Mouse (Mus musculus): Measurements from ENCODE around the gene Cdcp2. TPM values are rescaled to one million over a fixed set of nuclear protein-coding genes. Genes with fewer than 3 reads are reported as not detected.

Gene Cdcp2
- polyA plus RNA-seq, 1 experiment, result not detected

DNA sequence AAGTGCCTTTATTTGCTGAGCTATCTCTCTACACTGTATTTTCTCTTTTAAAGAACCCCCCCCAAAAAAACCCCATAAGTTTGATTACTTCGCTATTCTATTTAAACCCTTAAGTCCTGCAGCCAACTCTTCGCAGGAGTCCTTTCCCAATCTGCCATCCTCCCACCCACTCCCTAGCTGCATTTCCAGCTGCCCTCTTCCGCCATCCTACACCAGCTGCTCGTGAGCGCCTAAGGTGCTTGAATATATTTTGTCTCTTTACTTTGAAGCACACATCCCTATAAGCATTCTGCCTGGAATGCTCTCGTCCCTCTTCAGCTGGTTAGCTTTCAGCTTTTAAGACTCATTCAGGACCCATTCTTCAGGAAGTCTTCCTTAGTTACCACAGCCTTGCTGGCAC is 54.3 kb downstream of the Cdcp2 start:
- no peaks in the 10 kb centered on the region for H3K27me3 ChIP-seq (ENCODE audit: control insufficient read depth, insufficient read depth, low read length)
- H3K4me3 ChIP-seq (ENCODE audit: control insufficient read depth, low read depth, low read length), result no peak overlapping the region
- no peak overlapping the region for H3K27ac ChIP-seq (ENCODE audit: control insufficient read depth, insufficient read depth, low read depth, low read length)
- H3K36me3 ChIP-seq (ENCODE audit: control insufficient read depth, insufficient read depth, low read length), result no peaks in the 10 kb centered on the region
- H3K4me1 ChIP-seq (ENCODE audit: control insufficient read depth, insufficient read depth, low read length), result no peaks in the 10 kb centered on the region
- TF ChIP-seq CTCF (IDR thresholded peaks at IDR 0.05; ENCODE audit: control insufficient read depth, insufficient read depth, insufficient replicate concordance, low read depth, low read length) (no peak), POLR2A (IDR thresholded peaks at IDR 0.05; ENCODE audit: control insufficient read depth, low read depth, low read length) (no peak)

DNA sequence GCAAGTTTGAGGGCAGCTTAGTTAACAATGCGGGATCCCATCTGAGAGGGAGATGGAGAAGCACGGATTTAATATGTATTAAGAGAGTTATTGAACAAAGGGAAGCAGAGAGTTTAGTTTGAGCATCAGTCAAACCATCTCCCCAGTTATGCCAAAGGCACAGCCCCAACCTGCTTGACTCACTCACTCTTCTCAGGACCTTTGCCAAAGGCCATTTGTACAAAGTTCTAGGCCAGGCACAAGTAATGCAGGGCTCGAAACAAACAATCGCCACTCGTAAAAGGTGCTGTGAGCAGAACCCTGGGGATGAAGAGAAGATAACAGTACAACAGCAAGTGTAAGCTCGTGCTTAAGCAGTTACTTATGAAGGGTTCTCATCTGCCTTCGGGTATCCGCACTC is 55.9 kb downstream of the Cdcp2 start:
- Histone ChIP-seq H3K27ac (ENCODE audit: control insufficient read depth, insufficient read depth, low read depth, low read length) (no peak overlapping the region), H3K4me1 (ENCODE audit: control insufficient read depth, insufficient read depth, low read length) (no peaks in the 10 kb centered on the region), H3K36me3 (ENCODE audit: control insufficient read depth, insufficient read depth, low read length) (no peaks in the 10 kb centered on the region), H3K4me3 (ENCODE audit: control insufficient read depth, low read depth, low read length) (no peak overlapping the region), H3K27me3 (ENCODE audit: control insufficient read depth, insufficient read depth, low read length) (no peaks in the 10 kb centered on the region)
- TF ChIP-seq CTCF (IDR thresholded peaks at IDR 0.05; ENCODE audit: control insufficient read depth, insufficient read depth, insufficient replicate concordance, low read depth, low read length), result no peak
- TF ChIP-seq POLR2A (IDR thresholded peaks at IDR 0.05; ENCODE audit: control insufficient read depth, low read depth, low read length), result no peak

GRCm38 (mm10) chr4:107156983-107157401 is 60.3 kb downstream of the Cdcp2 start:
- Histone ChIP-seq H3K27me3 (ENCODE audit: control insufficient read depth, insufficient read depth, low read length) (no peaks in the 10 kb centered on the region), H3K27ac (ENCODE audit: control insufficient read depth, insufficient read depth, low read depth, low read length) (no peak overlapping the region), H3K4me1 (ENCODE audit: control insufficient read depth, insufficient read depth, low read length) (no peaks in the 10 kb centered on the region), H3K36me3 (ENCODE audit: control insufficient read depth, insufficient read depth, low read length) (no peaks in the 10 kb centered on the region), H3K4me3 (ENCODE audit: control insufficient read depth, low read depth, low read length) (no peak overlapping the region)
- TF ChIP-seq CTCF (IDR thresholded peaks at IDR 0.05; ENCODE audit: control insufficient read depth, insufficient read depth, insufficient replicate concordance, low read depth, low read length) (no peak), POLR2A (IDR thresholded peaks at IDR 0.05; ENCODE audit: control insufficient read depth, low read depth, low read length) (no peak)

- Histone ChIP-seq H3K4me1 (ENCODE audit: control insufficient read depth, insufficient read depth, low read length) (no peaks in the 10 kb centered on the region; the same call in 1 of the 2 replicates), H3K27me3 (ENCODE audit: control insufficient read depth, insufficient read depth, low read length) (no peaks in the 10 kb centered on the region), H3K36me3 (ENCODE audit: control insufficient read depth, insufficient read depth, low read length) (no peaks in the 10 kb centered on the region), H3K27ac (ENCODE audit: control insufficient read depth, insufficient read depth, low read depth, low read length) (no peak overlapping the region), H3K4me3 (ENCODE audit: control insufficient read depth, low read depth, low read length) (no peak overlapping the region)
- no peak for TF ChIP-seq POLR2A (IDR thresholded peaks at IDR 0.05; ENCODE audit: control insufficient read depth, low read depth, low read length)
- no peak for TF ChIP-seq CTCF (IDR thresholded peaks at IDR 0.05; ENCODE audit: control insufficient read depth, insufficient read depth, insufficient replicate concordance, low read depth, low read length)
Observed at GRCm38 (mm10) chr4:107159166-107159773, 62.6 kb downstream of the Cdcp2 start.

DNA sequence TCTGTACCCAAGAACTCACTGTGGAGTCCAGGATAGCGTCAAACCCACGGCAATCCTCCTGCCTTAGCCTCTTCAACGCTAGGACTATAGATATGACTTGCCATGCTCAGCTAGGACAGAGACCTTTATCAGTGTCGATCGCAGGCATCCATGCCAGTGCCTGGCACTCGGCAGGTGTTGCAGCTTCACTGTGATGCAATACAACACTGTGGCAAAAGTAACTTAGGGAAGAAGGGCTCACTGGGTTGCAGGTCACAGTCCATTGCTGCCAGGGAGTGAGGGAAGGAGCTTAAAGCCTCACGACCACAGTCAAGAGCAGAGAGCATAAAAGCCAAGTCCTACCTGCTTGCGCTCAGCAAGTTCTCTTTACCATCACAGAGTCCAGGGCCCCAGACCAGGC is 63.5 kb downstream of the Cdcp2 start:
- no peaks in the 10 kb centered on the region; the same call in 1 of the 2 replicates for H3K4me1 ChIP-seq (ENCODE audit: control insufficient read depth, insufficient read depth, low read length)
- TF ChIP-seq CTCF (IDR thresholded peaks at IDR 0.05; ENCODE audit: control insufficient read depth, insufficient read depth, insufficient replicate concordance, low read depth, low read length) (no peak), POLR2A (IDR thresholded peaks at IDR 0.05; ENCODE audit: control insufficient read depth, low read depth, low read length) (no peak)
- no peak overlapping the region for H3K27ac ChIP-seq (ENCODE audit: control insufficient read depth, insufficient read depth, low read depth, low read length)
- H3K36me3 ChIP-seq (ENCODE audit: control insufficient read depth, insufficient read depth, low read length), result no peaks in the 10 kb centered on the region
- H3K4me3 ChIP-seq (ENCODE audit: control insufficient read depth, low read depth, low read length), result no peak overlapping the region
- H3K27me3 ChIP-seq (ENCODE audit: control insufficient read depth, insufficient read depth, low read length), result no peaks in the 10 kb centered on the region

Other genes with a start within 250 kb of the Cdcp2 start
- gene Ssbp3, start 186.2 kb upstream of the Cdcp2 start, polyA plus RNA-seq (2012; rRNA removed), result 38.3 and 44.1 TPM in 2 replicates
- 73.8 and 74.4 TPM in 2 replicates for gene Mrpl37, start 30.0 kb upstream of the Cdcp2 start, polyA plus RNA-seq (2012; rRNA removed)
- 5.7 and 7.2 TPM in 2 replicates for gene Cyb5rl, start 29.9 kb upstream of the Cdcp2 start, polyA plus RNA-seq (2012; rRNA removed)
- 77.0 and 92.8 TPM in 2 replicates for gene Tmem59, start 81.5 kb downstream of the Cdcp2 start, polyA plus RNA-seq (2012; rRNA removed)
- 11.0 and 15.9 TPM in 2 replicates for gene Tceanc2, start 82.2 kb downstream of the Cdcp2 start, polyA plus RNA-seq (2012; rRNA removed)
- 0.41 and 0.59 TPM in 2 replicates for gene Ldlrad1, start 112.3 kb downstream of the Cdcp2 start, polyA plus RNA-seq (2012; rRNA removed)
- 23.0 and 28.6 TPM in 2 replicates for gene Lrrc42, start 156.6 kb downstream of the Cdcp2 start, polyA plus RNA-seq (2012; rRNA removed)
- gene Hspb11, start 156.7 kb downstream of the Cdcp2 start, polyA plus RNA-seq (2012; rRNA removed), result 8.8 and 11.9 TPM in 2 replicates
- 0.12 TPM in 1 of 2 replicates, not detected in the other for gene Dio1, start 210.3 kb downstream of the Cdcp2 start, polyA plus RNA-seq (2012; rRNA removed)
- gene Yipf1, start 217.5 kb downstream of the Cdcp2 start, polyA plus RNA-seq (2012; rRNA removed), result 48.8 and 52.5 TPM in 2 replicates

Data from testis, adult 2 months (tissue).